Mouse (Mus musculus) C2C12 (cell line): ENCODE measurements around the gene Erh.

ENCODE experiments used
- CTCF ChIP-seq: IDR thresholded peaks from one replicate; pipeline ENCODE4 v1.5.1; 2011; ENCODE audit not compliant: control insufficient read depth, insufficient read depth, insufficient read length
- USF1 ChIP-seq: IDR thresholded peaks from one replicate; pipeline ENCODE4 v1.6.1; 2011; ENCODE audit warnings: low read depth, mild to moderate bottlenecking, control low read depth, moderate library complexity

DNA sequence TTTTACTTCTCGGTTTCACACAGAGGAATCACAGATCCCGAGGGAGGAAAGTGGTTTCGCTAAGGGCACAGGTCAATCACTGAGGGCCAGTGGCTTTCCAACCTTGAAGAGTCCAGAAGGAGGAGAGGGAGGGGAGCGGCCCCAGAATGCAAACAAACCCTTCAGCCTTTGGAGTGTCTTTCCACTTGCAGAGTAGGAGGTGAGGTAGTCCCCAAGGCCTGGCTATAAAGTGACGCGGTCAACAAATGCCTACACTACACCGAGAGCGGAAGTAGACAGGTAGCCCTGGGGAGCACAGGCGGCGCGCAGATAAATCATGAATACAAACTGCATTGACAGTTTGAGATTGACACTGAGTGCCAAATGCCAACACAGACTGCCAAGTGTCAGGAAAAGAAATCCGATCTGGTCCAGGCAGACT lies 47.5 kb upstream of the Erh start:
- TF ChIP-seq USF1 (no peak), CTCF (no peak)
